Mouse (Mus musculus): ENCODE results near the gene Slc4a2.

GRCm38 (mm10) chr5:24387264-24388241 is 36.1 kb upstream of the Slc4a2 start:
- TF ChIP-seq CTCF (IDR thresholded peaks at IDR 0.05; ENCODE audit: borderline replicate concordance, insufficient read depth, low read depth, low read length) (no peak), POLR2A (IDR thresholded peaks at IDR 0.05; ENCODE audit: borderline replicate concordance, insufficient read depth, low read length) (no peak)
